Mouse (Mus musculus): ENCODE results near the gene Lax1.
"Not testable (repeated sequence)": the region's sequence is repeated elsewhere in the genome, so short reads cannot be mapped to it uniquely, and the experiment has no call there.

Gene Lax1

DNA sequence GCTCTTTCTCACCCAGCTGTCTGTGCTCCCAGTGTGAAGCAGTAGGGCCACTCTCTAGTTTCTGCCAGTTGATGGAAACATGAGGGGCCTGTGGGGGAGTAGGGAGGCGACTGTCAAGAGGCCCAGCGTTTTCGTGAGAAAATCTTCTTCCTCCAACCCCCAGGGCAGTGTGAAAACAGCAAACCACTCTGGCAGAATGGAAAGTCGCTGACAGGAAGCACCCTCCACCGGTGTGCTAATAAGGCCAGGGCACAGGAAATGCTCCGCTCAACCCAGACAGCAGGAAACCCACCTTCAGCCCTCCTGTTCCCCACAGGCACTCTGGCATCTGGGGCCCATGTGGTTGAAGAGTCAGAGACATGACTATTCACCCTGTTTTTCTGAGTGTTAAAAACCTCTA, at the start of gene Lax1:
Gene Lax1, minus strand, starts transcription at position 212 of the 400 bp plus-strand sequence.
- DNase-seq, result no peak

- no peak for DNase-seq
Measured at GRCm38 (mm10) chr1:133736664-133737063, 46.8 kb upstream of the Lax1 start.

- peak; percentile 71 for DNase-seq
Measured at GRCm38 (mm10) chr1:133735995-133736652, 46.2 kb upstream of the Lax1 start.

- no peak for DNase-seq
Measured at GRCm38 (mm10) chr1:133732814-133733213, 42.9 kb upstream of the Lax1 start.

DNA sequence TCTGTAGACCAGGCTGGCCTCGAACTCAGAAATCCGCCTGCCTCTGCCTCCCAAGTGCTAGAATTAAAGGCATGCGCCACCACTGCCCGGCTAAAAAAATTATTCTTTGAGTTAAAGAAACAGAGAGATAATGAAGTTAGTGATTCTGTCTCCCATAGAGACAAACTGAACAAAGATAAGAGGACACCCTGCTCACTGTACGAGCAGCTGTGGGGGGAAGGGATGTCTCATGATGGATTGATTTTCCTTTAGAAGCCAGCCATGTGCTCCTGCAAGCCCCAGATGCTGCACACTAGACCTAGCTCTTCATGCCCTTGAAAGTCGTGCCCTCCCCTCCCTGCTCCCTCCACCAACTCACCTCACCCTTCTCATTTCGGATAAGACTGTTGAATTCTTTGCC, 38.4 kb upstream of the Lax1 start:
- no peak for DNase-seq

GRCm38 (mm10) chr1:133720342-133720741, 30.4 kb upstream of the Lax1 start:
- DNase-seq, result no peak

GRCm38 (mm10) chr1:133718786-133719185, 28.9 kb upstream of the Lax1 start:
- no peak for DNase-seq

DNA sequence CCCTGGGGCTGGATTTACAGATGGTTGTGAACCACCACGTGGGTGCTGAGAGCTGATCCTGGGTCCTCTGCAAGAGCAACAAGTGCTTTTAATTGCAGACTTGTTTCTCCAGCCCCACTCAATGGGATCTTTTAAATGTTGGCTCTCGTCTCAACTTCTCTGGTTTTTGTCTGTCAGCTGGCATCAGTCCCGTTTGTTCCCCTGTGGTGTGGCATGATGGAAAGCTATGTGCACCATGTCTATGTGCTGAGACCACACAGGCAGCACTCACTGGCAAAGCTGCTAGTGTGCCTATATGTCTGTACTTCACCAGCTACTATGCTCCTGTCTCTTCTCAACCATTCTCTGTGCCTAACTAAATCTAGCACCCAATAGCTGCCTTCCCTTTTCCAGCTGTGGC, 28.4 kb upstream of the Lax1 start:
- no peak for DNase-seq

- DNase-seq, result peak; percentile 22
Measured at GRCm38 (mm10) chr1:133716464-133716863, 26.6 kb upstream of the Lax1 start.

- DNase-seq, result no peak
Measured at GRCm38 (mm10) chr1:133715191-133715590, 25.3 kb upstream of the Lax1 start.

DNA sequence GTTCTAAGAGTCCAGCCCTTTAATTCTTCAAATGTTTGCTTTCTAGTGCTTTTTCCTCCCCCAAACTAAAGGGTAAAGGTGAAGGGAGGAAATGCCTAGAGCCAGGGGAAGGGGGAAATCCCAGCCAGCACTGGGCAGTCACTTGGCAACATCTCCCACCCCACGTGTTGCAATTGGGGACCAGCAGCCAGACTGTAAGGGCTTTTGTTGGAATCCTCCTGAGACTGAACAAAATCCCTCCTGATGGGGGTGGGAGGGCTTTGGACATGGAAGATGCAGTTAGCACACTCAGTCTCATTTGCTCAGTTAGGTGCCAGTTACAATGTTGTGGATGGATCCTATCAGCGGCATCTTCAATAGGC, 23.1 kb upstream of the Lax1 start:
- DNase-seq, result peak; percentile 22

GRCm38 (mm10) chr1:133712288-133713008, 22.5 kb upstream of the Lax1 start:
- DNase-seq, result no peak

DNA sequence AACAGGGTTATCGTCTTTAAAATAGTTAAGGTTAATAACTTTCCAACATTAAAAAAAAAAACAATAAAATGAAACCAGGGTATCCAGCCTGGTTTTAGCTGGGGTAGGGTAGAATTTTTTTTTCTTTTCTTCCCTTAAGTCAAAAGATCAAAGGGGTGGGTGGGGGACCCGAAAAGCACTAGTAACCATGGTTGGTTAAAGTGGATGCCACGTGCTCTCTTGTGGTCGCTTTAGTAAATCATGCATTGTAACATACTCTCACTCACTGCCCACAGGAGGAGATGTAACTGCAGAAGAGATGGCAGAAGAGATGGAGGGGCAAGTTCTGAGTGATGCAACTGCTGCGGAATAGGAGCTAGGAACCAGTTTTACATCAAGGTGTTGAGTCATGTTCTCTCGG, 21.5 kb upstream of the Lax1 start:
- DNase-seq, result no peak

DNA sequence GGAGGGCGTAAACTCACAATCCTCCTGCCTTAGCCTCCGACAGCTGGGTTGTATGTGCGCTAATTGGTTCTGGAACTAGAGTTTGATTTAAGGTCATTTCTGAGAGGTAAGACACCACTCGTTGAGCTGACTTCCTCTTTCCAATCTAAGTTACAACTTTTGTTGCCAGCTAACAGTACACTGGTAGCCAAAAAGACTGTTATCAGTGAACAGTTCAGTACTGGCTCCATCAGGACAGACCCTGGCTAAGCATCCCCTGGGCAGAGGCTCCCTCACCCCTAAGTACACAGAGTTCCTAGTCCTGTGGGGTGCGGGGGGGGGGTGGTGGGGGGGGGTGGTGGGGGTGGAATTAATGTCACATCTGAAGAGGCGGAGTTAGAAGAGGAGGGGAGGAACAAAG, 21.0 kb upstream of the Lax1 start:
- DNase-seq, result no peak

- DNase-seq, result no peak
Measured at GRCm38 (mm10) chr1:133709292-133709691, 19.4 kb upstream of the Lax1 start.

DNA sequence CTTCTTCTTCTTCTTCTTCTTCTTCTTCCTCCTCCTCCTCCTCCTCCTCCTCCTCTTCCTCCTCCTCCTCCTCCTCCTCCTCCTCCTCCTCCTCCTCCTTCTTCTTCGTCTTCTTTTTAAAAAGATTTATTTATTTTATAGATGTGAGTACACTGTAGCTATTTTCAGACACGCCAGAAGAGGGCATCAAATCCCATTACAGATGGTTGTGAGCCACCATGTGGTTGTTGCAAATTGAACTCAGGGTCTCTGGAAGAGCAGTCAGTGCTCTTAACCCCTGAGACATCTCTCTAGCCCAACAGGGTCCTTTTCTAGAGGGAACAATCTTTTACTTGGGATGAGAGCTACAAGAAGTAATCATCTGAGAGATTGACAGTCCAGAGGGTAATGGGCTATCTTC, 11.9 kb upstream of the Lax1 start:
- not testable (repeated sequence) for DNase-seq

DNA sequence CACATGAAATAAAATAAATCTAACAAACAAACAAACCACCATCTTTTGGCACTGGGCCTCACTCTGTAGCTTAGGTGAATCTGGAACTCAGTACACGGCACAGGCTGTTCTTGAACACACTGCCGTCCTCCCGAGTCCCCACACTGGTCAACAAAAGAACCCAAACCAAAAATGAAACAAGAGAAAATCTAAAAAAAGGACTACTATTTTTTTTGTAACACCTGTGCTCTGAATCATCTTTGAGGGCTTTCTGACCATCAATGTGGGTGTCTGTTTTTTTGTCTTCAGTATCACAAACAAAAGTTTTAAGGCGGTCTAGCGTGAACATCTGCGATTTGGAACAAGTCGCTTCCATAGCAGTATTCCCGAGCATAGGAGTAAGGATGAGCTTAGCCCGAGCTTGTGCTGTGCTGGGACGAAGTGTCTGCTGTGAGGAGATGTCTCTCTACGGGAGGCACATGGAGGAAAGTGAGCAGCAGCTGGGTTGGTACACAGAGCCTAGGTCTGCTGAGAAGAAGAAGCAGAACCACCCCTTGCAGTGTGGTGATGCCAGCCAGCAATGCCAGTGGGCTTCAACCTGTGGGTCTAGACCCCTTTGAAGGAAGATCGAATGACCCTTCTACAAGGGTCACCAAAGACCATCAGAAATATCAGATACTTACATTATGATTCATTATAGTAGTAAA, 8.2 kb upstream of the Lax1 start:
- DNase-seq, result no peak

- DNase-seq, result peak; percentile 31
Measured at GRCm38 (mm10) chr1:133695901-133696300, 6.0 kb upstream of the Lax1 start.

DNA sequence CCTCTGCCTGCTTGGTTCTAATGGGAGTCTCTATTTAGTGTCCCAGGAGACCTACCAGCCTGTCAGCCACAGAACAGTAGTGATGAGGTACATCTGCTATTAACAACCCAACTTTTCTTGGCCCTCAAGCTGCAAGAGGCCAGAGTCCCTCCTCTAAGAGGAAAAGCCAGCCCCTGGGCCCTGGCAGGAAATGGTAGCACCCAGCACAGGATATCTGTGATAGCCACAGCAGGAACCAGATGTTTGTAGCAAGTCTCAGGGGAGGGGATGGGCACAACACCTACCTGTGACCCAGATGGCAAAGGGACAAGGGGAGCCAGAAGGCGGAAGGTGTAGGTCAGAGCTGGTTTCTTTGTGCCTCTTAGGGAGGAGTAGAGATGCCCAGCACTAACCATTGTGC, 5.0 kb upstream of the Lax1 start:
- DNase-seq, result no peak

GRCm38 (mm10) chr1:133694301-133694700, 4.4 kb upstream of the Lax1 start:
- DNase-seq, result no peak

DNA sequence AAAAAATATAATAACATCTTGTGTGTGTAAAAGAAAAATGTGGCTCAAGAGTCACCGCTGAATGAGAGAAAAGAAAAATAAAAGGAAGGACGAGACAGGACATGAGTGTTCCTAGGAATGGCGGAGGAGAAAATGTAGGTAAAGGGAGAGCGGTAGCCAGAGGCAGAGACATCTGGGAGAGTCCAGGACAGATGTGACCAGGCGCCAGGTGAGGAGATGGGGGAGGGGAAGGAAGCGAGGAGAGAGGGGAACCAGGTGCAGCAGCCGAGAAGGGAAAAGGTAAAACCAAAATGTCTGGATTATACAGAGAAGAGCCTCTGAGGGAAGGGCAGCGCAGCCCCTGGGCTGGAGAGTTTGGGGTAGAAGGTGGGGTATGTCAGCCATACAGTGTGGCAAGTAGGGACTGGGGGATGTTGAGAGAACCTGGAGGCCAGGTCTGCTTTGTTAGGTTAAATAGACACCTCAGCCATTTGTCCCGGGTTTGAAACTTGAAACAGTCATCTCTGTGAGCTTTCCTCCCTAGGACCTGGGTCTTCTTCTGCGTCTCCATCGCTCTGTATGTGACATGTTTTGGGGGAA, 3.7 kb upstream of the Lax1 start:
- no peak for DNase-seq

GRCm38 (mm10) chr1:133692195-133692594, 2.3 kb upstream of the Lax1 start:
- DNase-seq, result no peak

- no peak for DNase-seq
Measured at GRCm38 (mm10) chr1:133691046-133691445, 1.1 kb upstream of the Lax1 start.

DNA sequence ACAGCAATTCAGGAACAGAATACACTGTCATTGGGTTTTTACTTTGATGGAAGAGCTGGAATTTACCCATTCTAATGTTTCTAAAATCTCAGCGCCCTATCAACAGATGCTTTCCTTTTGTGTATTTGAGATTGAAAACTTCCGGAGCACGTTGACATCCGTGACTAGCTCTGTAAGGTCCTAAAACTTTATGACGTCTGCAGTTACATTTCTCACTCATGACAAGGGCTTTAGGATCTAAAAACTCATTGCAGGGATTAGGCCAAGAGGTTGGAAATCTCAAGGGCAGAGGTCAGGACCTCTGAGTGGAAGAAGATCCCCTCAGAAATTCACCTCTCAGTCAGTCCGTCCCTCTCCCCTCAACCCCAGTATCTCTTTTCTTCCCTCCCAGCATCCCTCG, 1.6 kb downstream of the Lax1 start:
- DNase-seq, result no peak

Data from right cerebral cortex, postnatal 4 days (tissue).